25 mouse cellular contexts compared by ENCODE assay signal in genomic region chr5:92880393-92880792, GRCm38 (mm10).
DNase-seq lines count a peak whose midpoint lies in the region; ATAC-seq and TF ChIP-seq lines count a peak whose summit lies in the region.
"Had no signal": no experiment of that assay in that cellular context is flagged by ENCODE, and none has a peak within 500 bp of the region (broad histone marks: within the 10 kb centered on the region; RNA-seq: fewer than 3 reads in every experiment).

No protein-coding gene starts in this region.

- peak; percentile 88 for TF ChIP-seq EP300 in lung, postnatal 0 days (IDR thresholded peaks at IDR 0.05)

- peak overlapping the region; percentile 24; the same call in 1 of the 2 replicates for H3K27ac ChIP-seq in heart, embryonic 13.5 days (replicated peaks)
- H3K27ac ChIP-seq in lung, postnatal 0 days (ENCODE audit: low read length): peak overlapping the region; percentile 55
- H3K27ac ChIP-seq in small intestine, adult 2 months (ENCODE audit: insufficient read depth, low read depth, low read length): peak overlapping the region; percentile 95
- H3K27ac ChIP-seq: embryonic facial prominence, embryonic 10.5 days; hindbrain, embryonic 13.5 days; left cerebral cortex, adult 2 months; limb, embryonic 10.5 days; liver, embryonic 15.5 days; neural tube, embryonic 15.5 days had no signal

- WGBS in heart, embryonic 13.5 days: 70% methylated on average over 2 of the region's 2 CpGs
- 44% methylated on average over 2 of the region's 2 CpGs for WGBS in lung, postnatal 0 days
- 21% methylated on average over 2 of the region's 2 CpGs for WGBS in small intestine, adult 2 months

- H3K9ac ChIP-seq in heart, embryonic 13.5 days: no peak overlapping the region
- H3K9ac ChIP-seq in lung, postnatal 0 days (replicated peaks; ENCODE audit: low read depth): no peak overlapping the region
- H3K9ac ChIP-seq: hindbrain, embryonic 13.5 days; liver, embryonic 15.5 days; neural tube, embryonic 15.5 days had no signal

- DNase-seq in heart, postnatal 36 days: no peak
- DNase-seq in lung, postnatal 0 days (ENCODE audit: low spot score): peak; percentile 72
- DNase-seq in layer of hippocampus, postnatal 36 days: no peak
- no peak for DNase-seq in urinary bladder, postnatal 4 days (ENCODE audit: low spot score in 2 of 2)
- DNase-seq in adrenal gland, postnatal 25 days: no peak
- no peak for DNase-seq in layer of hippocampus, adult 18-20 months (ENCODE audit: low spot score in 2 of 2)
- DNase-seq: adrenal gland, postnatal 36 days; cerebellum, adult 9-11 months; gastrocnemius, postnatal 14 days; heart, adult 11 months; kidney, postnatal 25 days; layer of hippocampus, adult 9-11 months; liver; right cerebral cortex, adult 18-20 months had no signal

- TF ChIP-seq CTCF in lung, postnatal 0 days (IDR thresholded peaks at IDR 0.05): no peak
- no peak for TF ChIP-seq CTCF in small intestine, adult 2 months (IDR thresholded peaks at IDR 0.05; ENCODE audit: extremely low read depth, insufficient read length, insufficient replicate concordance, low read depth, low read length)

- no peaks in the 10 kb centered on the region for H3K36me3 ChIP-seq in heart, embryonic 13.5 days
- H3K36me3 ChIP-seq in lung, postnatal 0 days (ENCODE audit: insufficient read depth, low read length): no peaks in the 10 kb centered on the region
- 0 out of 2 replicates have a peak, but pooled peaks cover 3% of the 10 kb centered on the region for H3K36me3 ChIP-seq in small intestine, adult 2 months (ENCODE audit: control insufficient read depth, insufficient read depth, low read length)
- H3K36me3 ChIP-seq: embryonic facial prominence, embryonic 10.5 days; hindbrain, embryonic 13.5 days; limb, embryonic 10.5 days; liver, embryonic 15.5 days; neural tube, embryonic 15.5 days had no signal

- no peak for ATAC-seq in heart, embryonic 13.5 days (ENCODE audit: extremely low read depth, insufficient number of reproducible peaks, low FRiP score, low TSS enrichment)
- ATAC-seq in lung, postnatal 0 days: peak; percentile 95
- ATAC-seq: forebrain, embryonic 16.5 days had no signal

- no peaks in the 10 kb centered on the region for H3K9me3 ChIP-seq in heart, embryonic 13.5 days
- H3K9me3 ChIP-seq in lung, postnatal 0 days (ENCODE audit: low read length): no peaks in the 10 kb centered on the region
- H3K9me3 ChIP-seq: embryonic facial prominence, embryonic 10.5 days; hindbrain, embryonic 13.5 days; limb, embryonic 10.5 days; liver, embryonic 15.5 days; neural tube, embryonic 15.5 days had no signal

- H3K4me3 ChIP-seq in heart, embryonic 13.5 days: no peak overlapping the region
- no peak overlapping the region for H3K4me3 ChIP-seq in lung, postnatal 0 days (ENCODE audit: low read depth, low read length)
- no peak overlapping the region for H3K4me3 ChIP-seq in small intestine, adult 2 months (ENCODE audit: low read depth, low read length)
- H3K4me3 ChIP-seq: embryonic facial prominence, embryonic 10.5 days; hindbrain, embryonic 13.5 days; left cerebral cortex, adult 2 months; limb, embryonic 10.5 days; liver, embryonic 15.5 days; neural tube, embryonic 15.5 days had no signal

- no peak overlapping the region for H3K4me2 ChIP-seq in heart, embryonic 13.5 days
- H3K4me2 ChIP-seq in lung, postnatal 0 days (replicated peaks; ENCODE audit: low read depth, low read length): no peak overlapping the region
- H3K4me2 ChIP-seq: heart, embryonic 11.5 days; hindbrain, embryonic 13.5 days; liver, embryonic 15.5 days; midbrain, embryonic 11.5 days; neural tube, embryonic 15.5 days had no signal

- H3K27me3 ChIP-seq in heart, embryonic 13.5 days (replicated peaks): no peaks in the 10 kb centered on the region
- no peaks in the 10 kb centered on the region for H3K27me3 ChIP-seq in lung, postnatal 0 days (replicated peaks; ENCODE audit: insufficient read depth, low read length)
- no peaks in the 10 kb centered on the region for H3K27me3 ChIP-seq in small intestine, adult 2 months (ENCODE audit: control insufficient read depth, insufficient read depth, low read length)
- H3K27me3 ChIP-seq: hindbrain, embryonic 13.5 days; liver, embryonic 15.5 days; neural tube, embryonic 15.5 days had no signal

- intact Hi-C loops in heart, postnatal 36 days (cut with DNase I): no loop called here

- no peak for TF ChIP-seq POLR2A in small intestine, adult 2 months (IDR thresholded peaks at IDR 0.05; ENCODE audit: low read depth, low read length)

- H3K4me1 ChIP-seq in heart, embryonic 13.5 days: peaks cover 26% of the 10 kb centered on the region
- 0 out of 2 replicates have a peak, but pooled peaks cover 5% of the 10 kb centered on the region for H3K4me1 ChIP-seq in lung, postnatal 0 days (ENCODE audit: insufficient read depth, low read depth, low read length)
- H3K4me1 ChIP-seq in small intestine, adult 2 months (ENCODE audit: control insufficient read depth, insufficient read depth, insufficient read length, low read length): peaks cover 31% of the 10 kb centered on the region
- H3K4me1 ChIP-seq: hindbrain, embryonic 13.5 days; liver, embryonic 15.5 days; neural tube, embryonic 15.5 days had no signal

Comparison
In these comparisons a context has a peak if more than half of its experiments do, and no peak if none do; other contexts are left out.
1. H3K27ac ChIP-seq: peak in every context shown above with its lines; median percentile 95 in small intestine, adult 2 months; 55 in lung, postnatal 0 days; 24 in heart, embryonic 13.5 days.